Mouse (Mus musculus): ENCODE data around the gene Hip1r. TPM values are rescaled to one million over a fixed set of nuclear protein-coding genes. Genes with fewer than 3 reads are reported as not detected.

Gene Hip1r
- total and polyA plus RNA-seq, 2 experiments = 9.7 to 11.5 TPM

DNA sequence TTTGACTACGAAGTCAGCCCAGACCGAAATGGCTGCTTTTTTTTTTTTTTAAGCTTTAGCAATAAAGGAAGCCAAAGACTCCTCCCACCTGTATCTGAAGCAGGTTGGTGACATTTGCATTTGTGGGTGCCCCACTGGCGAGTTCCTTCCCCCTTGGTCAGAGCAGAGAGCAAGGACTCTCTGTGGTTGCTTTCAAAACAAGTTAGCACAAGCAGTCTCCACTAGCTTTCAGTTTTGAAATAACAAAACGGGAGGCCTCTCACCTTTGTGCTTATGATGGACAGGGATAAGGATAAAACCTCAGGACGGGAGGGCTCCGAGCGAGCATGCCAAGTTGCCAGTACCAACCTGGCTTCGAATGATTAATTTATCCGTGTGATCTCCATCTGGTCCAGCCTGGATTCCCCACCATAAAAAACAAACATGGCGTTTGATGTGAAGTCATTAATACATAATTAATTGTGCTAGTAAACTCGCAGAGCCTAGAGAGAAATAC is 1.2 kb downstream of the Hip1r start:
- Histone ChIP-seq H3K4me1 (ENCODE audit: control insufficient read depth, insufficient read depth, low read length) (peaks cover 35% of the 10 kb centered on the region), H3K79me2 (ENCODE audit: control insufficient read depth, insufficient read depth, low read length) (peaks cover 8% of the 10 kb centered on the region; the same call in 1 of the 2 replicates), H3K36me3 (ENCODE audit: control insufficient read depth, insufficient read depth, low read length) (no peaks in the 10 kb centered on the region), H3K9ac (ENCODE audit: low read depth, low read length) (peak overlapping the region; percentile 34), H3K4me3 (ENCODE audit: insufficient read depth, low read depth, low read length) (peak overlapping the region; percentile 39), H3K27me3 (ENCODE audit: control insufficient read depth, insufficient read depth, low read length) (no peaks in the 10 kb centered on the region), H3K27ac (replicated peaks; ENCODE audit: insufficient read depth, low read depth, low read length) (peak overlapping the region; percentile 61)
- 17% methylated on average over 11 of the region's 11 CpGs for WGBS
- DNase-seq (ENCODE audit: extremely low read depth, low read depth, low spot score) = peak; percentile 61
- no peak for TF ChIP-seq POLR2A (IDR thresholded peaks at IDR 0.05; ENCODE audit: extremely low read depth, insufficient read depth, low read length)
- no peak for TF ChIP-seq CTCF (IDR thresholded peaks at IDR 0.05; ENCODE audit: low read depth, low read length)

DNA sequence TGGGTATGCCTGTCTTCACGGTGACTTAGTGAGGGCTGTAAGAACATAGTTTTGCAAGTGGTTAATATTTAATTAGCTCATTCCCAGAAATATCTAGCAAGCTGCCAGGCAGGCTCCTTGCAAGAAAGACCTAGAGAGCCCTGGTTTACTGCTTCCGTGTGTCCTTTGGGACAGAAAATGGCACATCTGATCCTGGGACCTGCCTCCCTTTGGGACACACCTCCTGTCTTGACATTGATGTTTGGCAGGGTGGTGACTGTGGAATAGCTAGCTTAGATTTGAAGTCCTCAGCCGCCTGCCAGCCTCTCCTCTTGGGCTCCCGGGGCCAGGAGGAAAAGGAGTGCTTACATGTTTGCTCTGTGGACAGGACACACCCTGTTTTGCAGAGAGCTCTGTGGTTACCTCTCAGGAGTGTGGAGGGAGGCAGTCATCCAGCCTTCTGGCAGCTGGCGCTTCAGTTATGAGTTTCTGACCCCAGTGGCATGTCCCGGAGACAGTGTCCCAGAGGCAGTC is 2.3 kb downstream of the Hip1r start:
- Histone ChIP-seq H3K79me2 (ENCODE audit: control insufficient read depth, insufficient read depth, low read length) (peaks cover 8% of the 10 kb centered on the region; the same call in 1 of the 2 replicates), H3K9ac (ENCODE audit: low read depth, low read length) (peak overlapping the region; percentile 32), H3K27me3 (ENCODE audit: control insufficient read depth, insufficient read depth, low read length) (no peaks in the 10 kb centered on the region), H3K36me3 (ENCODE audit: control insufficient read depth, insufficient read depth, low read length) (no peaks in the 10 kb centered on the region), H3K4me1 (ENCODE audit: control insufficient read depth, insufficient read depth, low read length) (peaks cover 37% of the 10 kb centered on the region), H3K27ac (replicated peaks; ENCODE audit: insufficient read depth, low read depth, low read length) (peak overlapping the region; percentile 71), H3K4me3 (ENCODE audit: insufficient read depth, low read depth, low read length) (no peak overlapping the region)
- TF ChIP-seq CTCF (IDR thresholded peaks at IDR 0.05; ENCODE audit: low read depth, low read length) (no peak), POLR2A (IDR thresholded peaks at IDR 0.05; ENCODE audit: extremely low read depth, insufficient read depth, low read length) (no peak)
- DNase-seq (ENCODE audit: extremely low read depth, low read depth, low spot score) = peak; percentile 70
- WGBS = 11% methylated on average over 6 of the region's 6 CpGs

DNA sequence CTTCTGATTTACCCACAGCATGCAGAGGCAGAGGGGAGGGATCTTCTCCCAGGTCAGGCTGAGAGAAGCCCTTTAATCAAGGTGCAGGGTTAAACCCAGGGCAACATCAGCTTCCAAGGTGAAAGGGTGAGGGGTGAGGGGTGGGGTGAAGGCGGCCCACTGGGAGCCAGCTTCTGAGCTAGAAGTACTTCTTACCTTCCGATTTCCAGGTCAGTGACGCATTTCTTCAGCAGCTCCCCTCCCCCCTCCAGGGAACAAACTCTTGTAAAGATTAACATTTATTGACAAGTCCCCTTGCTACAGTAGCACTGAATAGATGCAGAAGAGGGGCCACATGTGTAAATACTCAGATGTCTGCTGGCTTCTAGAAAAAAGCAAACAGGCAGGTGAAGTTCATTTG is 3.8 kb downstream of the Hip1r start:
- TF ChIP-seq POLR2A (IDR thresholded peaks at IDR 0.05; ENCODE audit: extremely low read depth, insufficient read depth, low read length) (no peak), CTCF (IDR thresholded peaks at IDR 0.05; ENCODE audit: low read depth, low read length) (no peak)
- DNase-seq (ENCODE audit: extremely low read depth, low read depth, low spot score) = peak; percentile 92
- Histone ChIP-seq H3K79me2 (ENCODE audit: control insufficient read depth, insufficient read depth, low read length) (peaks cover 15% of the 10 kb centered on the region; the same call in 1 of the 2 replicates), H3K4me1 (ENCODE audit: control insufficient read depth, insufficient read depth, low read length) (peaks cover 37% of the 10 kb centered on the region), H3K27ac (replicated peaks; ENCODE audit: insufficient read depth, low read depth, low read length) (peak overlapping the region; percentile 87), H3K36me3 (ENCODE audit: control insufficient read depth, insufficient read depth, low read length) (no peaks in the 10 kb centered on the region), H3K9ac (ENCODE audit: low read depth, low read length) (peak overlapping the region; percentile 59; the same call in 1 of the 2 replicates), H3K4me3 (ENCODE audit: insufficient read depth, low read depth, low read length) (no peak overlapping the region), H3K27me3 (ENCODE audit: control insufficient read depth, insufficient read depth, low read length) (no peaks in the 10 kb centered on the region)
- WGBS = 26% methylated on average over 3 of the region's 3 CpGs

DNA sequence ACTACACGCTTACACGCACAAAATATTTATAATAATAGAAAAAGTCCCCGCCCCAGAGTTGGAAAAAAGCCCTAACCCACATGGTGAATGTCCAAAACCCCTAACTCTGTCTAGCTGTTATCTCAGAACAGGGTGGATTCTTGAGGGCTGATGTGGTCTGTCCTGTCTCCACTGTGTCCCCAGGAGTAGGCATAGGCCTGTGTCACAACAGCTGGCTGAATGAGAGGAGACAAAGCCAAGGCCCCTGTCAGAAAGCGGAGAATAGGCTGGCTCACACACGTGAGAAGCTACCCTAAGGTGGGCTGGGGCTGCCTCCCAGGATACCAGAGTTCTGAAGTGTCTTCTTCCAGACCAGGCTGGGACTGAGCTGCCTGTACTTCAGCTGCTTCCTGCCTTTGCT is 4.7 kb downstream of the Hip1r start:
- Histone ChIP-seq H3K9ac (ENCODE audit: low read depth, low read length) (peak overlapping the region; percentile 1; the same call in 1 of the 2 replicates), H3K27ac (replicated peaks; ENCODE audit: insufficient read depth, low read depth, low read length) (peak overlapping the region; percentile 16), H3K79me2 (ENCODE audit: control insufficient read depth, insufficient read depth, low read length) (peaks cover 21% of the 10 kb centered on the region; the same call in 1 of the 2 replicates), H3K4me3 (ENCODE audit: insufficient read depth, low read depth, low read length) (no peak overlapping the region), H3K27me3 (ENCODE audit: control insufficient read depth, insufficient read depth, low read length) (no peaks in the 10 kb centered on the region), H3K4me1 (ENCODE audit: control insufficient read depth, insufficient read depth, low read length) (peaks cover 37% of the 10 kb centered on the region), H3K36me3 (ENCODE audit: control insufficient read depth, insufficient read depth, low read length) (no peaks in the 10 kb centered on the region)
- TF ChIP-seq POLR2A (IDR thresholded peaks at IDR 0.05; ENCODE audit: extremely low read depth, insufficient read depth, low read length) = no peak
- TF ChIP-seq CTCF (IDR thresholded peaks at IDR 0.05; ENCODE audit: low read depth, low read length) = no peak
- DNase-seq (ENCODE audit: extremely low read depth, low read depth, low spot score) = no peak
- 60% methylated on average over 5 of the region's 5 CpGs for WGBS

DNA sequence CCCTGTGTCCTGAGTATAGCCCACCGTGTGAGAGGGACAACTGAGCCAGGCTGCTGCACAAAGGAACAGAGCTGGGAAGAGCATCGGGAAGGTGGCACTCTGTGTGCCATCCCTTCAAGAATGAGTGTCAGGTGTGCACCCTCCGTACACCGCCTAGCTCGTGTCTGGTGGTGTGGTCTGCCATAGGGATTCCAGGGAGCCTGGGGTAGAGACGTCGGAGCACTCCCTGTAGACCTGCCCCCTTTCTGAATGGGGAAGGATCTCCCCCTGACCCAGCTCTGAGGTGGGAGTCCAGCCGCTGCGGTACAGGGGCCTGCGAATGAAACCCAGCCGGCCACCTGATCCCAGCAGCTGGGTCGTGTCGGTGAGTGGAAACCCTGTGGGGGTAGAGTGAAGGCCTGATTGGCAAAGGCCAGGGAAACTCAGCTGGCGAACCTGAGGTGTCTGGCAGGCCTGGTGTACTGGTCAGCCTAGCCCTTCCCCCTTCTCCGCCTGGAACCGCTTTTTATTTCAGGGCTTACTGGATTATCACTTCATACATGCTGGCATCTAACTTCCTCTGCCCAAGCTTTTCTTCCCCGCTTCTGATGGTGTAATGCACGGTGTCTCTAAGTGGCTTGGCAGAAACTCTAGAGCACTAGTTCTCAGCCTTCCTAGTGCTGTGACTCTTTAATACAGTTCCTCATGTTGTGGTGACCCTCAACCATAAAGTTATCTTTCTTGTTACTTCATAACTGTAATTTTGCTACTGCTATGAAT is 6.0 kb downstream of the Hip1r start:
- Histone ChIP-seq H3K36me3 (ENCODE audit: control insufficient read depth, insufficient read depth, low read length) (no peaks in the 10 kb centered on the region), H3K4me3 (ENCODE audit: insufficient read depth, low read depth, low read length) (no peak overlapping the region), H3K27me3 (ENCODE audit: control insufficient read depth, insufficient read depth, low read length) (no peaks in the 10 kb centered on the region), H3K4me1 (ENCODE audit: control insufficient read depth, insufficient read depth, low read length) (peaks cover 34% of the 10 kb centered on the region), H3K79me2 (ENCODE audit: control insufficient read depth, insufficient read depth, low read length) (peaks cover 25% of the 10 kb centered on the region; the same call in 1 of the 2 replicates), H3K27ac (replicated peaks; ENCODE audit: insufficient read depth, low read depth, low read length) (no peak overlapping the region; the same call in 1 of the 2 replicates), H3K9ac (ENCODE audit: low read depth, low read length) (no peak overlapping the region)
- 63% methylated on average over 18 of the region's 18 CpGs for WGBS
- peak; percentile 59 for DNase-seq (ENCODE audit: extremely low read depth, low read depth, low spot score)
- TF ChIP-seq POLR2A (IDR thresholded peaks at IDR 0.05; ENCODE audit: extremely low read depth, insufficient read depth, low read length) = no peak
- no peak for TF ChIP-seq CTCF (IDR thresholded peaks at IDR 0.05; ENCODE audit: low read depth, low read length)

Data from liver, adult 2 months (tissue).